Mouse (Mus musculus) lung, adult 18-20 months (tissue): ENCODE measurements around the gene Bnipl.

Experiments used
- DNase-seq, 2 experiments: peaks; one replicate each; pipeline ENCODE4 v3.0.0; 2022; ENCODE audit warnings: mixed read lengths in 2 of 2

The Bnipl gene

DNA sequence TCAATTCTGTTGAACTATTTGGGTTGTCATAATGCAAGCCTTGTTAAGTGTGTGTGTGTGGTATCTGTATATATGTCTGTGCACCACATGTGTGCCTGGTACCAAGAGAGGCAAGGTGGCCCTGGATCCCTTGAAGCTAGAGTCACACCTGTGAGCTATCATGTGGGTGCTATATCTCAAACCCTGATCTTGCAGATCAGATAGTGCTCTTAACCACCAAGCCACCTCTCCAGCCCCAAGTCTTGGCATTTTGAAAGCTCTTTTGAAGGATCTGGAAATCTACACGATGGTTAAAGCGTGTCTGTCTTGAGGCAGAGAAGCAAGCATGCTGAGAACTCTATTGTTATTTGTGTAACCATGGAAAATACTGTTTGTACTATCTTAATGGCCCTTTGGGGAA lies 40.4 kb downstream of the Bnipl start:
- DNase-seq, result no peak

DNA sequence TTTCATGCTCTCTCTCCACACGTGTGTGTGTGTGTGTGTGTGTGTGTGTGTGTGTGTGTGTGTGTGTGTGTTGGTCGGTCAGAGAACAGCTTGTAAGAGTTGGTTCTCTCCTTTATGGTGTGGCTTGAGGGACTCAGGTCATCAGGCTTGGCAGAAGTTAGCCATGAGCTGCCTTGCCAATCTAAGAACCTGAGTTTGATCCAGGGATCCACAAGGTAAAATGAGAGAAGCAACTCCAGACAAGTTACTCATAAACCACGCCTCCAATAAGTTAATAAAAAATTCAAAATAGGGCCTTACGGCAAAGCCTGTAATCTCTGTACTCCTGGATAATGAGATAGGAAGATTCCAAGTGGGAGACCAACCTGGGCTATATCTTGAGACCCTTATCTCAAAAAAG lies 42.7 kb downstream of the Bnipl start:
- no peak for DNase-seq

DNA sequence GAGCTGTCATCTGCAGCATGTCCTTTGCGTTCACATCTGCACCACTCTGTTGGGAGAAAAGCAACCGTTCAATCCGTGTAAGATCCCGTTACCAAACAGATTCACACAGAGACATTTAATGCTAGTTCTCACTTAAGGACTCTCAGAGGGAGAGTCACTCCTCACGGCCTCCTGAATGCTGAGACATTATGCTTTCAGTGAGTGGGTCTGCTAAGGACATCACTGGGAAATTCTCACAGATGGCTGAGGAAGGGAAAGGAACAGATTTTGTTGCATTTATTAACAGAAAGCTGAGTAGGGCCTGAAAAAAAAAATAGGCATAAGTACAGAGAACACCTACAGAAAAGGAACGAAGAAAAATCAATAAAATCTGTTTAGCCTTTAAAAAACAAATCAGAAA lies 47.1 kb downstream of the Bnipl start:
- DNase-seq, result no peak

- no peak for DNase-seq
Measured at GRCm38 (mm10) chr3:95200562-95200961, 50.4 kb downstream of the Bnipl start.

DNA sequence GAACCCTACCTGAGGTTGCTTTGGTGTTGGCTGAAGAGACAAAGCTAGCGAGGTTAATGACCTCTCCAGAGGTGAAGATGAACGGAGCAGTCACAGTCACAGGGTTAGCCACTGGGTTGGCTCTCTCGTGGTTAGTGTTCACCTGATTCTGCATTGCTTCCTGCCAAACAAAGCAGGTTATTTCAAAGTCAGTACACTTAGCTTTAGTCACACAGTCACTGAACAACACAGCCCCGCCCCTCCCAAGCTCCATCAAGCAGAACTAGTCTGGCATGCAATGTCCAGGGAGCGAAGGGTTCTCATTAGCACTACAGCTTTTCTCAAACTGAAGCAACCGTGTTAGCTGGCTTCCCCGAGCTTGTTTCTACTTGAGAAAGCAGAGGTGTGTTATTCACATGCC lies 50.9 kb downstream of the Bnipl start:
- DNase-seq, result no peak

DNA sequence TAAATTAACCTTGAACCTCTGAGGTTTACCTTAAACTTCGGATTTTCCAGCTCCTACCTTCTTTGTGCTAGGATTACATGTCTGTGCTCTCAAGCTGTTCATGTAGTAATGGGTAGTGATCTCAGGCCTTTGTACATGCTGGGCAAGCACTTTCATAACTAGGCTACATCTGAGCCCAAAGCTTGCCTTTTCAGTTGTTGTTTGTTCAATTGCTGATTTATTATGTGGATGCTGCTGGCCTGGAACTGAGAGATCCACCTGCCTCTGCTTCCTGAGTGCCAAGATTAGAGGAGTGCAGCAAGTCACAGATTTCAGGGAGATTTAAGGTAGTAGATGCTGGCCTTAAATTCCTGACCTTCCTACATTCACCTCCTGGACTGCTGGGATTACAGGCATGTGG lies 51.9 kb downstream of the Bnipl start:
- no peak for DNase-seq

GRCm38 (mm10) chr3:95195772-95196171 lies 55.2 kb downstream of the Bnipl start:
- no peak for DNase-seq

GRCm38 (mm10) chr3:95194721-95195135 lies 56.3 kb downstream of the Bnipl start:
- no peak for DNase-seq
